Mouse (Mus musculus): ENCODE measurements around the gene Ikzf4. TPM values are rescaled to one million over a fixed set of nuclear protein-coding genes. Genes with fewer than 3 reads are reported as not detected.

Gene Ikzf4
- polyA plus RNA-seq (2017; shearing (Covaris generic)) = 10 to 100 TPM; 77.6 to 81.2 TPM

GRCm38 (mm10) chr10:128645111-128646011 is at the start of gene Ikzf4:
Ikzf4 (minus strand) TSS chr10:128645991.

GRCm38 (mm10) chr10:128673763-128674468 is 28.1 kb upstream of the Ikzf4 start, which contains the start of gene Suox:
Suox (minus strand) TSS chr10:128674073.

GRCm38 (mm10) chr10:128626311-128627310 is 19.2 kb downstream of the Ikzf4 start, which contains the start of gene Rps26:
Rps26 (minus strand) TSS chr10:128626747.

GRCm38 (mm10) chr10:128589464-128590192 is 56.2 kb downstream of the Ikzf4 start, which contains the start of gene Erbb3:
Erbb3 (minus strand) TSS chr10:128589652.

Other genes starting within 250 kb of the Ikzf4 start
- gene Slc39a5, start 244.8 kb downstream of the Ikzf4 start, polyA plus RNA-seq (2017; shearing (Covaris generic)) = under 1 TPM; 0.24 to 0.72 TPM
- gene Nabp2, start 234.5 kb downstream of the Ikzf4 start, polyA plus RNA-seq (2017; shearing (Covaris generic)) = 100 to 1,000 TPM; 109 to 121 TPM
- gene Rnf41, start 234.3 kb downstream of the Ikzf4 start, polyA plus RNA-seq (2017; shearing (Covaris generic)) = 10 to 100 TPM; 28.9 to 37.8 TPM
- gene Smarcc2, start 186.7 kb downstream of the Ikzf4 start, polyA plus RNA-seq (2017; shearing (Covaris generic)) = 100 to 1,000 TPM in 1 of 2 experiments, 10 to 100 TPM in 1; 97.3 to 105 TPM
- gene Myl6, start 151.8 kb downstream of the Ikzf4 start, polyA plus RNA-seq (2017; shearing (Covaris generic)) = 1,000 to 10,000 TPM; 1,605 to 1,940 TPM
- 1 to 10 TPM; 2.8 to 4.1 TPM for gene Myl6b, start 147.3 kb downstream of the Ikzf4 start, polyA plus RNA-seq (2017; shearing (Covaris generic))
- 100 to 1,000 TPM; 152 to 259 TPM for gene Esyt1, start 120.1 kb downstream of the Ikzf4 start, polyA plus RNA-seq (2017; shearing (Covaris generic))
- gene Zc3h10, start 98.2 kb downstream of the Ikzf4 start, polyA plus RNA-seq (2017; shearing (Covaris generic)) = 10 to 100 TPM; 14.8 to 21.0 TPM
- gene Rpl41, start 96.7 kb downstream of the Ikzf4 start, polyA plus RNA-seq (2017; shearing (Covaris generic)) = 1,000 to 10,000 TPM; 2,295 to 3,397 TPM
- gene Pa2g4, start 80.0 kb downstream of the Ikzf4 start, polyA plus RNA-seq (2017; shearing (Covaris generic)) = 10 to 100 TPM; 32.7 to 42.9 TPM
- gene Erbb3, start 56.3 kb downstream of the Ikzf4 start, polyA plus RNA-seq (2017; shearing (Covaris generic)) = 10 to 100 TPM in 1 of 2 experiments, 1 to 10 TPM in 1; 2.0 to 15.0 TPM
- 1,000 to 10,000 TPM in 1 of 2 experiments, 100 to 1,000 TPM in 1; 586 to 1,014 TPM for gene Rps26, start 19.2 kb downstream of the Ikzf4 start, polyA plus RNA-seq (2017; shearing (Covaris generic))
- 10 to 100 TPM; 45.6 to 47.3 TPM for gene Suox, start 28.1 kb upstream of the Ikzf4 start, polyA plus RNA-seq (2017; shearing (Covaris generic))
- gene Rab5b, start 50.3 kb upstream of the Ikzf4 start, polyA plus RNA-seq (2017; shearing (Covaris generic)) = 10 to 100 TPM; 36.9 to 40.5 TPM
- gene Pmel, start 58.2 kb upstream of the Ikzf4 start, polyA plus RNA-seq (2017; shearing (Covaris generic)) = 1 to 10 TPM; 3.4 to 6.2 TPM
- 10 to 100 TPM; 42.5 to 47.5 TPM for gene Cdk2, start 59.0 kb upstream of the Ikzf4 start, polyA plus RNA-seq (2017; shearing (Covaris generic))
- 100 to 1,000 TPM; 586 to 621 TPM for gene Dgka, start 98.9 kb upstream of the Ikzf4 start, polyA plus RNA-seq (2017; shearing (Covaris generic))
- gene Pym1, start 101.9 kb upstream of the Ikzf4 start, polyA plus RNA-seq (2017; shearing (Covaris generic)) = 10 to 100 TPM; 40.9 to 52.5 TPM
- under 1 TPM; 0.43 to 0.45 TPM for gene Mmp19, start 144.9 kb upstream of the Ikzf4 start, polyA plus RNA-seq (2017; shearing (Covaris generic))
- gene Dnajc14, start 158.1 kb upstream of the Ikzf4 start, polyA plus RNA-seq (2017; shearing (Covaris generic)) = 10 to 100 TPM; 67.6 to 90.9 TPM
- gene Tmem198b, start 158.4 kb upstream of the Ikzf4 start, polyA plus RNA-seq (2017; shearing (Covaris generic)) = 1 to 10 TPM; 2.8 to 4.2 TPM
- 100 to 1,000 TPM; 141 to 143 TPM for gene Sarnp, start 171.3 kb upstream of the Ikzf4 start, polyA plus RNA-seq (2017; shearing (Covaris generic))
- gene Ormdl2, start 175.7 kb upstream of the Ikzf4 start, polyA plus RNA-seq (2017; shearing (Covaris generic)) = 10 to 100 TPM; 55.1 to 69.2 TPM
- 1 to 10 TPM; 3.8 to 3.9 TPM for gene Gdf11, start 245.7 kb upstream of the Ikzf4 start, polyA plus RNA-seq (2017; shearing (Covaris generic))